Mouse (Mus musculus) thymus, postnatal 4 days (tissue): ENCODE results near the gene Vtn.
"Not testable (repeated sequence)": the region's sequence is repeated elsewhere in the genome, so short reads cannot be mapped to it uniquely, and the experiment has no call there.

Experiments used
- DNase-seq: peaks from one replicate; pipeline ENCODE4 v3.0.0; 2021

Vtn gene

GRCm38 (mm10) chr11:78499543-78499942, 652 bp downstream of the Vtn start:
- no peak for DNase-seq

GRCm38 (mm10) chr11:78500623-78501202, 1.8 kb downstream of the Vtn start:
- no peak for DNase-seq

GRCm38 (mm10) chr11:78501529-78501928, 2.6 kb downstream of the Vtn start:
- DNase-seq: no peak

GRCm38 (mm10) chr11:78502909-78503650, 4.2 kb downstream of the Vtn start, which contains the start of gene Sebox:
Gene Sebox, plus strand, starts transcription at chr11:78503447.
- no peak for DNase-seq

GRCm38 (mm10) chr11:78505430-78505829, 6.5 kb downstream of the Vtn start:
- DNase-seq: no peak

- peak; percentile 63 for DNase-seq
Observed at GRCm38 (mm10) chr11:78509148-78509547, 10.3 kb downstream of the Vtn start.

GRCm38 (mm10) chr11:78512025-78512957, 13.4 kb downstream of the Vtn start, which contains the start of the genes Tmem199 and Poldip2:
Gene Tmem199, minus strand, starts transcription at chr11:78512172.
Gene Poldip2, plus strand, starts transcription at chr11:78512193.
- peak; percentile 94 for DNase-seq

GRCm38 (mm10) chr11:78513106-78513790, 14.4 kb downstream of the Vtn start:
- DNase-seq: no peak

- DNase-seq: peak; percentile 33
Observed at GRCm38 (mm10) chr11:78515549-78516325, 16.8 kb downstream of the Vtn start.

- no peak for DNase-seq
Observed at GRCm38 (mm10) chr11:78518931-78519330, 20.0 kb downstream of the Vtn start.

- DNase-seq: no peak
Observed at GRCm38 (mm10) chr11:78521880-78522279, 23.0 kb downstream of the Vtn start.

- no peak for DNase-seq
Observed at GRCm38 (mm10) chr11:78522481-78522997, 23.6 kb downstream of the Vtn start.

- DNase-seq: no peak
Observed at GRCm38 (mm10) chr11:78523241-78523955, 24.5 kb downstream of the Vtn start.

- no peak for DNase-seq
Observed at GRCm38 (mm10) chr11:78524838-78525237, 25.9 kb downstream of the Vtn start.

- DNase-seq: no peak
Observed at GRCm38 (mm10) chr11:78528714-78529113, 29.8 kb downstream of the Vtn start.

- DNase-seq: no peak
Observed at GRCm38 (mm10) chr11:78530001-78530400, 31.1 kb downstream of the Vtn start.

- no peak for DNase-seq
Observed at GRCm38 (mm10) chr11:78531046-78531445, 32.2 kb downstream of the Vtn start.

- DNase-seq: not testable (repeated sequence)
Observed at GRCm38 (mm10) chr11:78531515-78531914, 32.6 kb downstream of the Vtn start.

- DNase-seq: no peak
Observed at GRCm38 (mm10) chr11:78534516-78534915, 35.6 kb downstream of the Vtn start.

- no peak for DNase-seq
Observed at GRCm38 (mm10) chr11:78535376-78536079, 36.6 kb downstream of the Vtn start.
